Mouse (Mus musculus) G1E (cell line): ENCODE data around the gene Sorcs2.

Source experiments
- CTCF ChIP-seq: IDR thresholded peaks from 2 replicates; pipeline ENCODE4 v1.5.1; 2012; ENCODE audit warnings: low read depth, low read length, inconsistent platforms, mixed read lengths
- GATA1 ChIP-seq: IDR thresholded peaks from 2 replicates; pipeline ENCODE4 v1.6.1; 2012; ENCODE audit warnings: borderline replicate concordance, low read length, inconsistent platforms, mixed read lengths
- POLR2AphosphoS5 ChIP-seq: IDR thresholded peaks from 2 replicates; pipeline ENCODE4 v1.6.1; 2012; ENCODE audit warnings: low read depth, low read length, inconsistent platforms; ENCODE audit not compliant: insufficient replicate concordance
- TAL1 ChIP-seq: conservative IDR thresholded peaks from 2 replicates; pipeline ENCODE4 v1.6.1; 2012; ENCODE audit warnings: low read depth, low read length, inconsistent platforms, mixed read lengths

GRCm38 (mm10) chr5:36083869-36084565 is 313.9 kb downstream of the Sorcs2 start:
- TF ChIP-seq CTCF (no peak), TAL1 (no peak), GATA1 (no peak), POLR2AphosphoS5 (no peak)
